Mouse (Mus musculus) liver, adult 2 months (tissue): Measurements from ENCODE around the gene Chchd3. TPM values are rescaled to one million over a fixed set of nuclear protein-coding genes. Genes with fewer than 3 reads are reported as not detected.

Source experiments
- DNase-seq: peaks from one replicate; pipeline ENCODE4 v3.0.0-alpha.2; 2011; ENCODE audit warnings: low read depth, low spot score; ENCODE audit errors: extremely low read depth
- H3K27ac ChIP-seq: fragments of 200-500 bp; replicated peaks from 2 replicates; pipeline ENCODE4 v1.5.1; 2012; ENCODE audit warnings: low read depth, mild to moderate bottlenecking, control low read depth, inconsistent platforms, low read length; ENCODE audit not compliant: insufficient read depth
- H3K27me3 ChIP-seq: fragments of 200-500 bp; 2 replicates; pipeline ENCODE4 v1.6.1; 2012; ENCODE audit warnings: mild to moderate bottlenecking, moderate library complexity, low read length, inconsistent platforms; ENCODE audit not compliant: control insufficient read depth, insufficient read depth
- H3K36me3 ChIP-seq: fragments of 200-500 bp; 2 replicates; pipeline ENCODE4 v1.6.1; 2012; ENCODE audit warnings: low read length, inconsistent platforms; ENCODE audit not compliant: control insufficient read depth, insufficient read depth
- H3K4me1 ChIP-seq: fragments of 200-500 bp; 2 replicates; pipeline ENCODE4 v1.6.1; 2011; ENCODE audit warnings: low read length; ENCODE audit not compliant: control insufficient read depth, insufficient read depth
- H3K4me3 ChIP-seq: fragments of 200-500 bp; 2 replicates; pipeline ENCODE4 v1.5.1; 2011; ENCODE audit warnings: low read depth, mild to moderate bottlenecking, control low read depth, low read length, moderate library complexity; ENCODE audit not compliant: insufficient read depth
- H3K79me2 ChIP-seq: fragments of 200-500 bp; 2 replicates; pipeline ENCODE4 v1.6.1; 2012; ENCODE audit warnings: inconsistent platforms, mild to moderate bottlenecking, low read length, moderate library complexity; ENCODE audit not compliant: control insufficient read depth, insufficient read depth
- H3K9ac ChIP-seq: fragments of 200-500 bp; 2 replicates; pipeline ENCODE4 v1.6.1; 2012; ENCODE audit warnings: low read depth, mild to moderate bottlenecking, control low read depth, inconsistent platforms, low read length
- CTCF ChIP-seq: fragments of 200-500 bp; IDR thresholded peaks from 2 replicates; pipeline ENCODE4 v1.5.1; 2011; ENCODE audit warnings: low read depth, low read length, control low read depth
- POLR2A ChIP-seq: fragments of 200-500 bp; IDR thresholded peaks from 2 replicates; pipeline ENCODE4 v1.6.1; 2011; ENCODE audit warnings: low read length, control low read depth; ENCODE audit not compliant: insufficient read depth; ENCODE audit errors: extremely low read depth
- WGBS: fragments of 180-500 bp; shearing (Covaris S2); methylation state at CpG from one replicate; pipeline ENCODE4 v1.1.7; 2018; 5-methylcytosine and 5-hydroxymethylcytosine counted together
- polyA plus RNA-seq: library from polyadenylated mRNA; depleted of rRNA; stranded (reverse); fragments of >200 nt; gene quantifications from 2 replicates; pipeline ENCODE4 v1.2.3, GENCODE M21; 2012
- total RNA-seq: library from RNA; depleted of rRNA; stranded (reverse); fragments of >200 nt; gene quantifications from 2 replicates; pipeline ENCODE4 v1.2.3, GENCODE M21; 2014

Gene Chchd3
- total and polyA plus RNA-seq, 2 experiments: 88.0 to 158 TPM

DNA sequence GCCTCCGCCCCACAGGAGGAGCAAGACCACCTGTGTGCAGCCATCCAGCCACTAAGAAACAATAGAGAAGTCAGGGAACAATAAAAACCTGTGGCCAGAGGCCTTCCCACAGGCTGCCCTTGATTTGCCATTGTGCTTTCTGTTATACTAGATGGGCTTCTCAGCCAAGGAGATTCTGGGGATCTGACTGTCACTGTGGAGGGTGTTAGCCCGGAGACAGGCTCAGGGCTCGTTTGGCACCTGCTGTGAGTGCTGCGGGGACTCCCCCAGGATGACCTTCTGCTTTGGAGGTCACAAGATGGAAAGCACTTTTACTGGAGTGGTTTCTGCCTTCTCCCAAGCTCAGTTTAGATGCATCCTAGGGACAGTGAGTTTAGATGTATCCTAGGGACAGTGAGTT lies 262.5 kb downstream of the Chchd3 start:
- H3K36me3 ChIP-seq: peaks cover 32% of the 10 kb centered on the region
- TF ChIP-seq POLR2A (no peak), CTCF (no peak)
- no peaks in the 10 kb centered on the region for H3K79me2 ChIP-seq
- no peak overlapping the region for H3K27ac ChIP-seq
- no peaks in the 10 kb centered on the region for H3K4me1 ChIP-seq
- DNase-seq: no peak
- no peak overlapping the region for H3K9ac ChIP-seq
- WGBS: 72% methylated on average over 4 of the region's 4 CpGs
- no peaks in the 10 kb centered on the region for H3K27me3 ChIP-seq
- H3K4me3 ChIP-seq: no peak overlapping the region

- Histone ChIP-seq H3K4me3 (no peak overlapping the region), H3K9ac (no peak overlapping the region), H3K4me1 (no peaks in the 10 kb centered on the region), H3K27ac (no peak overlapping the region), H3K27me3 (no peaks in the 10 kb centered on the region), H3K79me2 (no peaks in the 10 kb centered on the region), H3K36me3 (peaks cover 28% of the 10 kb centered on the region)
- DNase-seq: no peak
- TF ChIP-seq POLR2A (no peak), CTCF (no peak)
- WGBS: 87% methylated on average over 8 of the region's 8 CpGs
Observed at GRCm38 (mm10) chr6:32795653-32796500, 264.2 kb downstream of the Chchd3 start.

GRCm38 (mm10) chr6:32793575-32793974 lies 266.5 kb downstream of the Chchd3 start:
- Histone ChIP-seq H3K9ac (no peak overlapping the region), H3K27me3 (no peaks in the 10 kb centered on the region), H3K79me2 (no peaks in the 10 kb centered on the region), H3K4me3 (no peak overlapping the region), H3K36me3 (peaks cover 33% of the 10 kb centered on the region), H3K4me1 (no peaks in the 10 kb centered on the region), H3K27ac (no peak overlapping the region)
- DNase-seq: no peak
- no peak for TF ChIP-seq CTCF
- TF ChIP-seq POLR2A: no peak
- WGBS: 100% methylated on average over 1 of the region's 1 CpGs

- no peaks in the 10 kb centered on the region for H3K27me3 ChIP-seq
- no peak for TF ChIP-seq POLR2A
- TF ChIP-seq CTCF: no peak
- H3K79me2 ChIP-seq: no peaks in the 10 kb centered on the region
- DNase-seq: no peak
- H3K27ac ChIP-seq: no peak overlapping the region
- no peak overlapping the region for H3K9ac ChIP-seq
- 94% methylated on average over 3 of the region's 3 CpGs for WGBS
- H3K4me3 ChIP-seq: no peak overlapping the region
- peaks cover 33% of the 10 kb centered on the region for H3K36me3 ChIP-seq
- no peaks in the 10 kb centered on the region for H3K4me1 ChIP-seq
Observed at GRCm38 (mm10) chr6:32793163-32793562, 266.9 kb downstream of the Chchd3 start.

- TF ChIP-seq POLR2A (no peak), CTCF (no peak)
- no peaks in the 10 kb centered on the region for H3K27me3 ChIP-seq
- H3K36me3 ChIP-seq: peaks cover 33% of the 10 kb centered on the region
- H3K4me3 ChIP-seq: no peak overlapping the region
- WGBS: 85% methylated on average over 4 of the region's 4 CpGs
- no peak overlapping the region for H3K27ac ChIP-seq
- H3K9ac ChIP-seq: no peak overlapping the region
- H3K79me2 ChIP-seq: no peaks in the 10 kb centered on the region
- DNase-seq: no peak
- no peaks in the 10 kb centered on the region for H3K4me1 ChIP-seq
Observed at GRCm38 (mm10) chr6:32790487-32790886, 269.6 kb downstream of the Chchd3 start.

GRCm38 (mm10) chr6:32787399-32787798 lies 272.7 kb downstream of the Chchd3 start:
- WGBS: 86% methylated on average over 1 of the region's 1 CpGs
- Histone ChIP-seq H3K9ac (no peak overlapping the region), H3K79me2 (no peaks in the 10 kb centered on the region), H3K27me3 (no peaks in the 10 kb centered on the region), H3K4me1 (no peaks in the 10 kb centered on the region), H3K27ac (no peak overlapping the region), H3K4me3 (no peak overlapping the region), H3K36me3 (peaks cover 17% of the 10 kb centered on the region)
- TF ChIP-seq POLR2A (no peak), CTCF (no peak)
- DNase-seq: no peak
